Mouse (Mus musculus): ENCODE data around the gene Rmdn3. TPM values are rescaled to one million over a fixed set of nuclear protein-coding genes. Genes with fewer than 3 reads are reported as not detected.

Rmdn3 gene
- polyA plus RNA-seq (2012; fragmentation: generic; extraction: Trizol), result 21.8 TPM
- long read RNA-seq, experiment 1, transcript Rmdn3-201 (13 exons, 2,249 nt), result major isoform, 22 of 30 reads
- long read RNA-seq, experiment 1, partial matches to known transcripts, result 6 of 30 reads
- long read RNA-seq, experiment 1, other reads (novel, unspliced or antisense), result 2 of 30 reads
- long read RNA-seq, experiment 2, transcript Rmdn3-201 (13 exons, 2,249 nt), result major isoform, 239 of 269 reads
- long read RNA-seq, experiment 2, partial matches to known transcripts, result 7 of 269 reads
- long read RNA-seq, experiment 2, other reads (novel, unspliced or antisense), result 23 of 269 reads

DNA sequence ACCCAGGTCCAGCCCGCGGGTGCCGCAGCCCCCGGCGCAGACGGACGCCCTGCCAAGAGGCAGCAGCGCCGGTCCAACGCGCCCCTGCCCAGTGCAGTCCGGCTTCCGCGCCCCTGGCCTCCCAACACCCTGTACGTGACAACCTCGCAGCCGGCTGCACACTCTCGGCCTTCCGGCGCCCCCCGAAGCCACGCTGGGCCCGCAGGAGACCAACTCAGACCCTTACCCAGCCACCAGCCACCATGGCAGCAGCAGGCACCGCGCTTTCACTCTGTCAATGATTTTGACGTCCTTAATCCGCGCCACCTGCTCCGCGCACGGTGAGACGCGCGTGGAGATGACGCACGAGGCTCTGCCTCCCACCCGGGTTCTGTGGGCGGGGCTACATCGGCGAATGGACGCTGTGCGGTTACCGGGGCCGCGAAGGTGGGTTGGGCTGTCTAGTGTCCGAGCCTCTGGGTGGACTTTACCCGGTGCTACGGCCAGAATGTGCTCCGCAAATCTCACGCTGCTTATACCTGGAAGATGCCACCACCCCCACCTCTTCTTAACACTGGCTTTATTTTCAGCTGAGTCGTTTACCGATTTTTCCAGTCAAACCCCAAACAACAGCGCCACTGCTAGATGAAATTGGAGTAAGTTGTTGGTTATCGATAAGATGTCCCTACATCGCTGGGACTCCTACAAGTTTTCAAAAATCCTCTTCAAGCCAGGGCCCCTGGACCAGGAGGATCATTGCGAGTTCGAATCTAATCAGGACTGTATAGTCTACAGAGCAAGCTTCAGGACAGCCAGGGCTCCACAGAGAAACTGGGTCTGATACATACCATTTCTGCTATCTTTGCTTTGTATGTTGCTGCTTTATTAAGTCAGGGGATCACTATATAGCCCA lies at the start of gene Rmdn3:
TSS of gene Rmdn3 (minus strand) at position 354 of the 892 bp plus-strand sequence.
- Histone ChIP-seq H3K36me3 (ENCODE audit: control insufficient read depth, insufficient read depth) (peaks cover 25% of the 10 kb centered on the region), H3ac (ENCODE audit: control insufficient read depth, insufficient read length, low read depth) (peak within 1 kb of the TSS; percentile 86), H3K79me3 (ENCODE audit: low read depth) (peaks cover 12% of the 10 kb centered on the region), H3K4me3 (ENCODE audit: insufficient read depth, poor library complexity, severe bottlenecking) (peak within 1 kb of the TSS; percentile 97), H3K27me3 (ENCODE audit: control insufficient read depth, insufficient read depth, insufficient read length) (no peaks in the 10 kb centered on the region), H3K79me2 (ENCODE audit: control insufficient read depth, insufficient read depth) (peaks cover 34% of the 10 kb centered on the region)
- TF ChIP-seq MAX (IDR thresholded peaks at IDR 0.05) (peak; percentile 90), CTCF (IDR thresholded peaks at IDR 0.05; ENCODE audit: control insufficient read depth, insufficient read depth, insufficient read length) (no peak), USF1 (IDR thresholded peaks at IDR 0.05; ENCODE audit: low read depth) (no peak)

DNA sequence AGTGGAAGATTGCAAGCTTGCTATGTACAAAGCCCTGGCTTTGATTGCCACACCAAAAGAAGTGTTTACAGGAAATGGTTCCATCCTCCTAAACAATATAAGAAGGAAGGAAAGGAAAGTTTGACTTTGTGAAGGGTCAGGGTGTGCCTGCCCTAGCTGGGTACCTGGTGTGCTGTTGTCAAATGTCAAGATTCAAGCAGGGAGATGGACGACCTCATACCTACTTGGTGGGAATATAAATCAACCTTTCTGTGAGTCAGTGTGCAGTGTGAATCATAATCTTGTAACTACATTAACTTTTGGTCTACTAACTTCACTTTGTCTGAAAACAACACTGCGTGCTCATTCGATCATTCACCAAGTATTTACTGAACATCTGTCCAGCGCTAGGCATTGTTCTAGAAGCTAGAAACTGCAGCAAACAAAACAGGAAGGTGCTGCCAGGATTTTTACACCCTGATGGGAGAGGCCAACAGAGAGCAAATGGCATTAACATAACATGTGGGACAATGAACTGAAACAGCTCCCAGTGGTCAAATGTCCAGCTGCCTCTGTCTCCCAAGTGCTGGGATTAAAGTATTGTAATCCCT lies 47.1 kb upstream of the Rmdn3 start:
- no peaks in the 10 kb centered on the region for H3K27me3 ChIP-seq (ENCODE audit: control insufficient read depth, insufficient read depth, insufficient read length)
- TF ChIP-seq CTCF (IDR thresholded peaks at IDR 0.05; ENCODE audit: control insufficient read depth, insufficient read depth, insufficient read length) (no peak), MAX (IDR thresholded peaks at IDR 0.05) (no peak), CEBPB (IDR thresholded peaks at IDR 0.05; ENCODE audit: low read depth) (no peak)
- H3K36me3 ChIP-seq (ENCODE audit: control insufficient read depth, insufficient read depth), result no peaks in the 10 kb centered on the region
- H3K4me3 ChIP-seq (ENCODE audit: insufficient read depth, poor library complexity, severe bottlenecking), result no peak overlapping the region
- peaks cover 25% of the 10 kb centered on the region for H3K79me2 ChIP-seq (ENCODE audit: control insufficient read depth, insufficient read depth)
- H3ac ChIP-seq (ENCODE audit: control insufficient read depth, insufficient read length, low read depth), result no peak overlapping the region
- H3K79me3 ChIP-seq (ENCODE audit: low read depth), result peaks cover 8% of the 10 kb centered on the region

DNA sequence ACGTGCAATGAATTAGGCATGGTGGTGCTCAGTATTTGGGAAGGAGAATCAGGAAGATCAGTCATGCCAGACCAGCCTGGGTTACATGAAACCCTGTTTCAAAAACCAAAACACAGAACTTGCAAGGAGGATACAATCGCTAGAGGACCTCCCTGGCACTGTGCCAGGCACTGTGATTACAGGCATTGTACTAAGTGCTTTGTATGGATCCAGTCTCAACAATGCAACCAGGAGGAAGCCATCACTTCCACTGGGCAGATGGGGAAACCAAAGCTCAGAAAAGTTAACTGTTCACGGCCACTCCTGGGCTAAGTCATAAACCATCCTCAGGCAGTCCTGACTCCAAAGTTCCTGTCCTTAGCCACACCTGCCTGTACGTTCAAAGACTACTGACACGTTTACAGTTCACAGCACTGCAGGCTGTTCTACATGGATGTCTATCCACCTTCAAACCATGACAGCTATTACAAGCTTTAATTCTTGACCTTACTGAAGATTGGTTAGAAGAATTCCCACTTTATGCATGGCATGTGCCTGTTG lies 46.1 kb upstream of the Rmdn3 start:
- Histone ChIP-seq H3K79me2 (ENCODE audit: control insufficient read depth, insufficient read depth) (peaks cover 22% of the 10 kb centered on the region), H3ac (ENCODE audit: control insufficient read depth, insufficient read length, low read depth) (no peak overlapping the region), H3K79me3 (ENCODE audit: low read depth) (peaks cover 8% of the 10 kb centered on the region), H3K4me3 (ENCODE audit: insufficient read depth, poor library complexity, severe bottlenecking) (no peak overlapping the region), H3K36me3 (ENCODE audit: control insufficient read depth, insufficient read depth) (no peaks in the 10 kb centered on the region), H3K27me3 (ENCODE audit: control insufficient read depth, insufficient read depth, insufficient read length) (no peaks in the 10 kb centered on the region)
- TF ChIP-seq USF1 (IDR thresholded peaks at IDR 0.05; ENCODE audit: low read depth) (no peak), FOSL1 (IDR thresholded peaks at IDR 0.05; ENCODE audit: insufficient read depth, low read length, poor library complexity, severe bottlenecking) (no peak), MAX (IDR thresholded peaks at IDR 0.05) (no peak), MYOD1 (IDR thresholded peaks at IDR 0.05; ENCODE audit: control insufficient read depth, insufficient read length, low read depth) (no peak), CEBPB (IDR thresholded peaks at IDR 0.05; ENCODE audit: low read depth) (no peak), CTCF (IDR thresholded peaks at IDR 0.05; ENCODE audit: control insufficient read depth, insufficient read depth, insufficient read length) (no peak), MYOG (IDR thresholded peaks at IDR 0.05; ENCODE audit: control insufficient read depth, extremely low read depth, insufficient read length) (no peak)

DNA sequence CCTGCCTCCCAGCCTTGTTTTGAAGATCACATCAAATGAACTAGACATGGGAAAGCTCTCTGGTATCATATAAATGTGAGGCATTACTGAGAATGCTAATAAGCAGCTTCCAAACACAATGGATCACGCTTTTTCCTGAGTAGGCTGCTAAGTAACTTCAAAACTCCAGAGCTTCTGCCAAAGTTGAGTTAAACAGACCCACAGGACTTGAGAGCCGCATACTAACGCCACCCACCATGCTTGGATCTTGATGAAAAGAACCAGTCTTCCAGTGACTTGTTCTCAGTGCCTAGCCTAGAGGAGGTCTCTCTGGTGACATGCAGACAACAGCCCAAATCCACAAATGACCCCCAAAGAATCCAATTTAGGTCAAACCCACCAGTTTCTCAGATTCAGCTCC lies 42.1 kb upstream of the Rmdn3 start:
- no peak overlapping the region for H3ac ChIP-seq (ENCODE audit: control insufficient read depth, insufficient read length, low read depth)
- no peaks in the 10 kb centered on the region for H3K79me3 ChIP-seq (ENCODE audit: low read depth)
- no peaks in the 10 kb centered on the region for H3K36me3 ChIP-seq (ENCODE audit: control insufficient read depth, insufficient read depth)
- no peaks in the 10 kb centered on the region for H3K79me2 ChIP-seq (ENCODE audit: control insufficient read depth, insufficient read depth)
- no peak for TF ChIP-seq MYOD1 (IDR thresholded peaks at IDR 0.05; ENCODE audit: control insufficient read depth, insufficient read length, low read depth)
- TF ChIP-seq FOSL1 (IDR thresholded peaks at IDR 0.05; ENCODE audit: insufficient read depth, low read length, poor library complexity, severe bottlenecking), result no peak
- no peak for TF ChIP-seq CEBPB (IDR thresholded peaks at IDR 0.05; ENCODE audit: low read depth)
- no peak for TF ChIP-seq MAX (IDR thresholded peaks at IDR 0.05)
- H3K27me3 ChIP-seq (ENCODE audit: control insufficient read depth, insufficient read depth, insufficient read length), result no peaks in the 10 kb centered on the region
- H3K4me3 ChIP-seq (ENCODE audit: insufficient read depth, poor library complexity, severe bottlenecking), result no peak overlapping the region

DNA sequence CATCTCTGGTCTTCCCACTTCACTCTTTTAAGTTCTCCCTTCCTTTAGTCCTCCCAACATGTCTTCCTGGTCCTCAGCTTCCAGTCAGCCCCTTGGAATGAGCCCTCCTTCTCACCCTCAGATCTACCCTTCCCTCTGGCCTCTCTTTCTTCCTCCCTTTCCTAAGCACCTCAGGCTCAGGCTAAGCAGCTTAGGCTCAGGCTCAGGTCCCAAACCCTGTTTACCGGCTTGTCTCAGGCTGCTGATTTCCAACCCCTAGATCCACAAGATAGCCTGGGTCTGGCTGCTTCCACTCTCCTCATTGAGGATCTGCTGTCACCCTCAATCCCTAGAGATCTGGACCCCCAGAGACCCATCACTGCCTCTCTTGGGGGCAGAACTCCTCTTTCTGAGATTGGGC lies 41.2 kb upstream of the Rmdn3 start:
- Histone ChIP-seq H3K79me2 (ENCODE audit: control insufficient read depth, insufficient read depth) (no peaks in the 10 kb centered on the region), H3K27me3 (ENCODE audit: control insufficient read depth, insufficient read depth, insufficient read length) (no peaks in the 10 kb centered on the region), H3K79me3 (ENCODE audit: low read depth) (no peaks in the 10 kb centered on the region), H3K4me3 (ENCODE audit: insufficient read depth, poor library complexity, severe bottlenecking) (no peak overlapping the region), H3ac (ENCODE audit: control insufficient read depth, insufficient read length, low read depth) (no peak overlapping the region), H3K36me3 (ENCODE audit: control insufficient read depth, insufficient read depth) (no peaks in the 10 kb centered on the region)
- TF ChIP-seq CTCF (IDR thresholded peaks at IDR 0.05; ENCODE audit: control insufficient read depth, insufficient read depth, insufficient read length) (no peak), USF1 (IDR thresholded peaks at IDR 0.05; ENCODE audit: low read depth) (no peak), FOSL1 (IDR thresholded peaks at IDR 0.05; ENCODE audit: insufficient read depth, low read length, poor library complexity, severe bottlenecking) (no peak), MAX (IDR thresholded peaks at IDR 0.05) (no peak)
